Mouse (Mus musculus): ENCODE measurements around the gene 1110008P14Rik.

Gene 1110008P14Rik

DNA sequence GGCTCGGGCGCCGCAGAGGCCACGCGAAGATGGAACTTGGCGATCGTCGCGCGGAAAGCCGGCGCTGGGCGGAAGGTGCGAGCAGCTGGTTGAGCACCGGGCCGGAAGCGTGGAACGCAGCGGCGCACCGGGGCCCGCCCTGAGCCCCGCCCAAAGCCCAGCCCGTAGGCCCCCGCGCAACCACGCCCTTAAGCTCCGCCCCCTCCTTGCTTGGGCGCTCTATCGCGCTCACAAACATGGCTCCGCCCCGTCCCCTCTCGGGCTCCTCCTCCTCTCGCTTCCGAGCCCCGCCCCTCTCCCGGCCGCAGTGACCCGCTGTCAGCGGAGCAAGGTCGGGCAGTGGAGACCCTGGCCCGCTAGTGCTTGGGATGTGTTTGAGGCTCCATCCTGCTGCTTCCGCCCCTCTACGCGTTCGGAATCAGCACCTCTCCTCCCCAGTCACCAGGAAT lies at the start of gene 1110008P14Rik:
1110008P14Rik (minus strand) TSS at position 164 of the 449 bp plus-strand sequence.
- peak; percentile 93 for DNase-seq (ENCODE audit: extremely low spot score, low spot score)

DNA sequence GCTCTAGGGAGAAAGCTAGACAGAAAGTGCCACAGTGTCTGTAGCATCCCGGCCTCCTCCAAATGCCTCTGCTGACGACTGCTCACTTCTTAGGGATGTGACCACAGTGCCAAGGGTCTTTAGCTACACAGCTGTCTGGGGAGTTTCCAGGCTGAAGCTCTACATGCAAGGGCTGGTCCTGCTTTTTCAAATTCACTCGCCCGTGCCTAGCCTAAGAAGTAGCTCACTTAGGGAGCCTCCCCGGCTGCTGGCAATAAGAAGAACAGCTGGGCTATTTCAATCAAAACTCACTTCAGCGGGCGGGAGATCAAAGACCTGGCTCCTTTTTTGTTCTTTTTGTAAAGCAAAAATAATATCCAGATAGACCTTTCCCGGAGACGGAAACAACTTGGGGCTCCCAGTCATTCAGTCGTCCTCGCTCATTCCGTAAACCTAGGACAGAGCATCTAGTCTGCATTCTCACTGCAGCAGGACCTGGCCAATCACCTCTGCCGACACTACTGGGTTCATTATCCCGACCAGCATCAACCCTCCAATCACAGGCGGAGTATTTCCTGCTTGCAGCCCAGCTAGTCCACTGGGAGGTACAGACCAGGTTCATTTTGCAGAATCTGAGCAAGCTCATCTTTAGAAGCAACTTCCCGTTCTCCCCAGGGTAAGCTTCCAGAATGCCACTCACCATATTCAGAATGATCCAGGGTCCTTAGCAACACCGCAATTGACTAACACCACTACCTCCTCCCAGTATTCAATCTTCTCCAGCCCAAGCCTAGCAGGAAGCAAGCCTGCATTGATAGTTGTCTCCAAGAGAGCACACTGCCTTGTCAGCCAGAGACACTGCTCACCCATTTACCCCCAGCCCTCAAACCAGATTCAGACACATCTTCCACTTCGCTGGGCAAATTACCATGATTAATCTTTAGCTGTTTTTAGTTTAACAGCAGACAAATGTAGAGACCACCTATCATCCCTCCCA lies 49.3 kb upstream of the 1110008P14Rik start:
- peak; percentile 85 for DNase-seq (ENCODE audit: extremely low spot score, low spot score)

GRCm38 (mm10) chr2:32429215-32429891 lies 47.6 kb upstream of the 1110008P14Rik start:
- no peak for DNase-seq (ENCODE audit: extremely low spot score, low spot score)

DNA sequence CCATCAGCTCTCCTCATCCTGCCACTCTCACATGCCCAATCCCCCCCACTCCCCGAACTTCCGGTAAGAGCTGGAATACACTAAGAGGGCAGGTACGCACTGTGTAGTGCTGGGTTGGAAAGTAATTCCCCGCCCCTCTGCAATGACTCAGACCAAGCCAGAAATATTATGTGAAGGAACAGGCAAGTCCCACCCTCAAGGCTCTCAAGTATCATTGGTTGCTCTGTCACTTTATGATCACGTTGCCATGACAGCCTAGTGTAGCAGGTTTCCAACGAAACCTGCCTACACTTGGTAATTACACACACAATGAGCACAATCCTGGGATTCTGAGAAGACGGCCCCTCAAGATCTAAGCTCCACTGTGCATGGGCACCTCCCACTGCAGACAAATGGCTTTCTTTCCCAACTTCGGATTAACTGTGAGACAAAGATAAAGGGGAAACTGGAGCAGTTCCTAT lies 46.6 kb upstream of the 1110008P14Rik start:
- DNase-seq (ENCODE audit: extremely low spot score, low spot score) = no peak

GRCm38 (mm10) chr2:32427720-32428119 lies 46.0 kb upstream of the 1110008P14Rik start:
- DNase-seq (ENCODE audit: extremely low spot score, low spot score) = no peak

DNA sequence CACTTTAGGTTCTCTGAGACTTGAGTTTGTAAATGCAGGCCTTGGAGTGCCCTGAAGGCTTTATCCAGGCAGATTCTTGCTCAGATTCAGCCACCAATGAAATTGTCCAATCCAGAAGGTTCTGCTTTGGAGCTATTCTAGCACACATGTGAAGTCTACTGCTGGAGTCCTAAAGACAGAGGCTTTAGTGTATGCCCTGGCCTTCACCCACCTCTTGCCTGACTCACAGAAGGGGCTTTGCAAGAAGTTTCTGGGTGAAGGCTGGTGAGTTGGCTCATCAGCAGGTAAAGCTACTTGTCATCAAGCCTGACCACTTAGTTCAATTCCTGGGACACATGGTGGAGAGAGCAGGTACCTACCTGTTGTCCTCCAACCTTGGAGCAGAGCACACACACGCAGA lies 44.4 kb upstream of the 1110008P14Rik start:
- DNase-seq (ENCODE audit: extremely low spot score, low spot score) = no peak

GRCm38 (mm10) chr2:32425568-32425967 lies 43.8 kb upstream of the 1110008P14Rik start:
- no peak for DNase-seq (ENCODE audit: extremely low spot score, low spot score)

DNA sequence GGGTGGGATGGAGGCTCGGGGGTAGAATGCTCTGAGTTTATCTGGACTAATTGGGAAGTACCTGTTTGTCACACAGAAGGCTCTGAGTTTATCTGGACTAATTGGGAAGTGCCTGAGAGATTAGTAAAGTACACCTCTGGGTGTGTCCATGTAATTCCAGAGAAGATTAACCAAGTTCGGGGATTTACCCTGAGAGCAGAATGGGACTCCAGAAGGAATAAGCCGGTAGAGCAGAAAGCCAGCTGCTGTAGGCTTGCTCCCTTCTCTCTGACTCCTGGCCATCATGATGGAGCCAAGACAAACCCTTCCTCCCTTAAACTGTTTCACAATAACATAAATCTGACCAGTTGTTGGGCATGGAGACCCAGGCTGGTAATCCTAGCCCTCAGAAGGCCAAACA lies 43.1 kb upstream of the 1110008P14Rik start:
- DNase-seq (ENCODE audit: extremely low spot score, low spot score) = no peak

GRCm38 (mm10) chr2:32423481-32424331 lies 42.0 kb upstream of the 1110008P14Rik start:
- peak; percentile 59 for DNase-seq (ENCODE audit: extremely low spot score, low spot score)

DNA sequence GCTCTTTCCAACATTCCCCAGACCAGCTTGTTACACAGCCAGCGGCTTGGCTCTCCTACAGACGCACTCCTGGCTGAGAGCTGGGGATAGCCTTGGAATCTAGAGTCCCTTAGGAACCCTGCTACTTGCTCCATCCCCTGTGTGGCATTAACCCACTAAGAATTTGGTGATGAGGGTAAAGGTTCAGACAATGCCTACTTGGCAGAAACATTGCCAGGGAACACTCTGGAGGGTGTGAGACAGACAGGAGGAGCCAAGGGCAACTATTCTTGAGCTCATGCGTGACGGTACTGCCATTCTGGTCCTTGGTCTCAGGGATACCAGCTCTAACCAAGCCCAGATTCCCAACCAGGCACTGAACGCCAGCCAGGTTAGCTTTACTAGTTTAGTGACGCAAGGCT lies 40.1 kb upstream of the 1110008P14Rik start:
- DNase-seq (ENCODE audit: extremely low spot score, low spot score) = no peak

- no peak for DNase-seq (ENCODE audit: extremely low spot score, low spot score)
These were observed 38.9 kb upstream of the 1110008P14Rik start for GRCm38 (mm10) chr2:32420647-32421046.

DNA sequence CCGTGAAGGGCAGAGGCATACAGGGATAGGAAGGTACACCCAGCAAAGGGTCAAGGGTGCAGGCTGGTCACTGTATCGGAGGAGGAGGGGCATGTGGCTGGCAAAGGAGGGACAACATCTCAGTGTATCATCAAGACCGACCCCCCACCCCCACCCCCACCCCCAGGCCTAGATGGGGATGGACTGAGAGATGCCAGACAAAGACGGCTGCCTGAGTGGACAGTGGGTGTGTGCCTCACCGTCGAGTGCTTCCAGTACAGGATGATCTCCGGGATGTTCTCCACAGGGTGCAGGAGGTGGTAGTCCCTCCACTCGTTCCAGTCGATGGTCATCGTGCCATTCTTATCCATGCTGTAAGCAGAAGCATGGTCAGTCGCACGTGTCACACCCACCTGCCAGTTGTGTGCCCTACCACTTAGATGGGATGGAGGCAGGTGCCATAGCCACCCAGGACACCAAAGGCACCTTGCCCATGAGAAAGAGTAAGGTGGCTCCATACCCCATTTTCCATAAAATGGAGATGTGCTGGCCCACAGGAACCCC lies 38.4 kb upstream of the 1110008P14Rik start:
- DNase-seq (ENCODE audit: extremely low spot score, low spot score) = no peak

DNA sequence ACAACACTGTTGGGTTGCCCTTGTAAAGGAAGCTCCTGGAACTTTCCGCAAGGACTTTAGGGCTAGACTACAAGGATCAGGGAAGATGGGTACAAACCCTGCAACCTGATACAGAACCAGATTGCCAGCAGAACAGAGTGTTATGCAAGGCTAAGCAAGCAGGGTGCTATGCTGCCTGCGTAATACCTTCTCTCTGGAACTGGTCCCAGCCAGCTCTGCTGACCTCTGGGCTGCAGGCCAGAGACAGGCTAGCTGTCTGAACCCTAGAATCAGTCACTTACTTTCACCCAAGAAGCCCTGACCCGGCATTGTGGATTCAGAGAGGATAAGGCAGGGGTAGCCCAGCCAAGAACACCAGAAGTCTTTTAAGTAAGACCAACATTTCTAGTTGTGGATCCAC lies 37.6 kb upstream of the 1110008P14Rik start:
- no peak for DNase-seq (ENCODE audit: extremely low spot score, low spot score)

DNA sequence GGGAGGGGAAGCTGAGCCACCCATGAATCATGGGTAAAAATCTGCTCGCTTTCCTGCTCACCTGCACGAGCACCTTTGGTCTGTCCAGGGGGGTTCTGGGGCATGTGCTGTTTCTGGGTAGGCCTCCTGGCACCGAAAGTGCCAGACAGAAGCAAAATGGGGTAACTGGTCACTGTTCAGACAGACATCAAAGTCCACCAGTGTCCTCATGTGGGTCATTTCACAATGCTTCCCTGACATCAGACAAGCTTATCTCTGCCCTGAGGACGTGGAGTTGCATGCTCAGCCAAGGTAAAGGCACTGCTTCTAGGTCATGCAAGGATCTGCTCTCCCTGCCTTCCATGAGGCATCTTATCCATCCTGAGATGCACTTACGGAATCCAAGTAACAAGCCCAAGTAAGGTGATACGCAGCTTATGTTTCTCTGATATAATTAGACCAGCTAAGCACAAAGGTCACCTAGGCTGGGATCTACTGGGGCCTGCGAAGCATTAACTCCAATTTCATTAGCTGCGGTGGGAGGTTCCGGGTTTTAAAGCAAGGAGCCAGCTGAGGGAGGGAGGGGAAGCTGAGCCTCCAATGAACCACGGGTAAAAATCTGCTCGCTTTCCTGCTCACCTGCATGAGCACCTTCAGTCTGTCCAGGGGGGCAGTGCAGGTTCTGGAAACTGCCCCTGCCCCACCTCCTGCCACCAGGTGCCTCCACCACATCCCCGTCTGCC lies 36.9 kb upstream of the 1110008P14Rik start:
- no peak for DNase-seq (ENCODE audit: extremely low spot score, low spot score)

DNA sequence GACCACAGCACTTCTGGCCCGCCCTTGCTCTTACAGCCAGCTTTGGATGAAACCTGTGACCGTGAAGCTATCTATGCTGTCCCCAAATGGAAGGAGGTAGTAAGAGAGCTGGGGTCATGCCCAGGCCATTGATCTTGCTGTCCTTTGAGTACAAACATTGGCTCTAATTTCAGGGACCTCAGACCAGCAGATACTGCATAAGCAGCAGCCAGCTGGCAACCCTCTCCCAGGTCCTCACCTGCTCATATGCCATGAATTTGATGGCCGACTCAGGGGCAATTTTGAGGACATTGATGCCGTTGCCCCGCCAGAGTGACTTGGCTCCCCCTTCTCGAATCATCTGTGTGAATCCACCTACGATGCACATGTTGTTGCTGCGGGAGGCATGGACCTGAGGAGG lies 35.7 kb upstream of the 1110008P14Rik start:
- DNase-seq (ENCODE audit: extremely low spot score, low spot score) = no peak

- DNase-seq (ENCODE audit: extremely low spot score, low spot score) = no peak
These were observed 34.8 kb upstream of the 1110008P14Rik start for GRCm38 (mm10) chr2:32416556-32416955.

DNA sequence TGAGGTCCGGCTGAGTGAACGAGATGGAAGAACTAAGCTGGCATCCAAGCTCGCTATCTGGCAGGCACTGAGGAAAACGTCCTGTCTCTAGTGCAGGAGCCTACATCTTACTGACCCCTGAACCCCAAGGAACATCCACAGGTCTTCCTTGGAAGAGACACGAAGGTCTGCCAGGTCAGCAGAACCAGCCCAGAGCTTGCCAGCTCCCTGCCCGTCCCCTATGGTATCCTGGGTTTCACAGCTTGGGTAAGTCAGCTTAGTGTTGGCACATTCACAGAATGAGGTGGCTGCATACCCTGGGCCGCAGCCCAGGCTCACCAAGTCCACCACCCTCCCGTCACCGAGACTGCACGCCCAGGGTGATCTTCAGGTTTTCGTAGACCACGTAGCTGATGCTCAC lies 34.1 kb upstream of the 1110008P14Rik start:
- DNase-seq (ENCODE audit: extremely low spot score, low spot score) = no peak

- DNase-seq (ENCODE audit: extremely low spot score, low spot score) = no peak
These were observed 32.2 kb upstream of the 1110008P14Rik start for GRCm38 (mm10) chr2:32413936-32414335.

GRCm38 (mm10) chr2:32412742-32413531 lies 31.2 kb upstream of the 1110008P14Rik start:
- DNase-seq (ENCODE audit: extremely low spot score, low spot score) = no peak

GRCm38 (mm10) chr2:32411407-32411806 lies 29.7 kb upstream of the 1110008P14Rik start:
- DNase-seq (ENCODE audit: extremely low spot score, low spot score) = no peak

Data from neural tube, embryonic 10.5 days (tissue).